Mouse (Mus musculus) limb, embryonic 14.5 days (tissue): ENCODE data around the gene Foxs1. TPM values are rescaled to one million over a fixed set of nuclear protein-coding genes. Genes with fewer than 3 reads are reported as not detected.

Experiments used
- ATAC-seq: fragments of 200-750 bp; cut with Nextera tagmentation; 2 replicates; pipeline ENCODE4 v1.8.0; 2017; ENCODE audit warnings: low read depth, moderate number of reproducible peaks, moderate TSS enrichment; ENCODE audit not compliant: low FRiP score
- DNase-seq: peaks from one replicate; pipeline ENCODE4 v3.0.0-alpha.2; 2015; ENCODE audit warnings: low spot score
- H3K27ac ChIP-seq: fragments of 300-500 bp; sonication (generic); replicated peaks from 2 replicates; pipeline ENCODE4 v1.5.1; 2014; ENCODE audit warnings: low read depth, mild to moderate bottlenecking, low read length, moderate library complexity, mixed read lengths
- H3K27me3 ChIP-seq: fragments of 300-500 bp; sonication (generic); 2 replicates; pipeline ENCODE4 v1.6.1; 2014; ENCODE audit warnings: low read length, mixed read lengths; ENCODE audit not compliant: control insufficient read depth, insufficient read depth
- H3K36me3 ChIP-seq: fragments of 300-500 bp; sonication (generic); 2 replicates; pipeline ENCODE4 v1.6.1; 2014; ENCODE audit warnings: mild to moderate bottlenecking, low read length, moderate library complexity, mixed read lengths; ENCODE audit not compliant: control insufficient read depth, insufficient read depth
- H3K4me1 ChIP-seq: fragments of 300-500 bp; sonication (generic); 2 replicates; pipeline ENCODE4 v1.6.1; 2014; ENCODE audit warnings: antibody characterized with exemption, low read length, mixed read lengths; ENCODE audit not compliant: control insufficient read depth, insufficient read depth
- H3K4me2 ChIP-seq: fragments of 300-500 bp; sonication (generic); replicated peaks from 2 replicates; pipeline ENCODE4 v1.6.1; 2014; ENCODE audit warnings: low read depth, mild to moderate bottlenecking, low read length, moderate library complexity; ENCODE audit not compliant: severe bottlenecking
- H3K4me3 ChIP-seq: fragments of 300-500 bp; sonication (generic); replicated peaks from 2 replicates; pipeline ENCODE4 v1.5.1; 2014; ENCODE audit warnings: low read length
- H3K9ac ChIP-seq: fragments of 300-500 bp; sonication (generic); 2 replicates; pipeline ENCODE4 v1.6.1; 2014; ENCODE audit warnings: mild to moderate bottlenecking, low read depth, low read length, moderate library complexity; ENCODE audit not compliant: severe bottlenecking
- H3K9me3 ChIP-seq: fragments of 300-500 bp; sonication (generic); 2 replicates; pipeline ENCODE4 v1.6.1; 2016; ENCODE audit warnings: low read length; ENCODE audit not compliant: control insufficient read depth
- POLR2A ChIP-seq: fragments of 200-500 bp; IDR thresholded peaks from 2 replicates; pipeline ENCODE4 v1.8.0; 2012; ENCODE audit warnings: inconsistent platforms, mild to moderate bottlenecking, moderate library complexity, borderline replicate concordance; ENCODE audit not compliant: insufficient read depth, insufficient read length; ENCODE audit errors: extremely low read depth
- WGBS: fragments of 180-500 bp; shearing (Covaris S2); extraction: QIAGEN DNeasy Blood & Tissue Kit; methylation state at CpG from one replicate; pipeline ENCODE4 v1.1.7; 2014; 5-methylcytosine and 5-hydroxymethylcytosine counted together
- polyA plus RNA-seq, 2 experiments: library from polyadenylated mRNA; depleted of rRNA in 1 of 2; stranded (reverse) in 1 of 2; unstranded in 1 of 2; fragments of >200 nt; fragmentation: Nextera tagmentation in 1 of 2; extraction: Ambion mirVana in 1 of 2; gene quantifications; 2 replicates each; pipeline versions ENCODE4 v1.2.1 to v1.2.3; 2012 to 2014

The Foxs1 gene
- polyA plus RNA-seq, 2 experiments = 2.2 to 2.9 TPM

DNA sequence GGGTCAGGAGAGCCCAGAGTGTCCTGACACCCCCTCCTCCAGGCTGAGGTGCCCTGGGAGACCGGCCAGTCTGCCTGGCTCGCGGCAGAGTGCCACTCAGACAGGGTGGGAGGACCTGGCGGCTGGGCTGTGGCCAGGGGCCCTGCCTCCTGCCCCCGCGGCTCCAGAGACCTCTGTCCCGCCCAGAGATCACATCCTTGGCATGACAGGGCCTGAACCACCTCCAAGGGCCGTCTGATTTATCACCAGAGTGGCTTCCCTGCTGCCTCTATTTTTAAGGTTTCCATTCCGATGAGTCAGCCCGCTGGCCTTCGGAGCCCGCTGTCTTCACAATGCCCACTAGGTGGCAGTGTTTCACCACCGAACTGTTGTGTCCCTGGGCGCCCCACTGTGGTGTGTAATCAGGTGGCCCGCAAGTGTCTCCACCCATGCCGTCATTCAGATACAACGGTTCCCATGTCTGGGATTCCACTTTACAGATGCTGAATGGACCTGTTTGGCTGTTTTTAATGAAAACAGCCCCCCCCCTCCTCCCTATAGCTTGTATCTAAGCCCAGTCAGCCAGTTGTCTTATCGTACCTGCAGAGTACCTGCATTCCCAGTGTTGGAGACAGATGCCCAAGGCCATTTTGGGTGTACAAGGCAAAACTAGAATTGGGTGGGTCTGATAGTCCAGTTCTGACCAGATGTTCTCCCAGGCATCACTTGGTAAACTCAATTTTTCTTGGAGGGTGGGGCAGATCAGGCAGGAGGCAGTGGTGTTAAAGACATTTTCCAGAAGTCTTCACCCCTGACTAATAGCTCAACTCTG, 18.5 kb downstream of the Foxs1 start:
- peaks cover 29% of the 10 kb centered on the region for H3K27me3 ChIP-seq
- no peaks in the 10 kb centered on the region for H3K36me3 ChIP-seq
- DNase-seq (peak; percentile 85), ATAC-seq (peak; percentile 71)
- H3K9me3 ChIP-seq = no peaks in the 10 kb centered on the region
- H3K9ac ChIP-seq = peak overlapping the region; percentile 25; the same call in 1 of the 2 replicates
- no peak overlapping the region for H3K27ac ChIP-seq
- H3K4me1 ChIP-seq = no peaks in the 10 kb centered on the region
- 3% methylated on average over 13 of the region's 18 CpGs for WGBS
- TF ChIP-seq POLR2A = no peak
- peak overlapping the region; percentile 30; the same call in 1 of the 2 replicates for H3K4me2 ChIP-seq
- H3K4me3 ChIP-seq = peak overlapping the region; percentile 11

GRCm38 (mm10) chr2:152913471-152913870, 19.5 kb downstream of the Foxs1 start:
- no peak for ATAC-seq
- 33% methylated on average over 7 of the region's 7 CpGs for WGBS
- Histone ChIP-seq H3K9ac (no peak overlapping the region), H3K27ac (no peak overlapping the region), H3K27me3 (peaks cover 29% of the 10 kb centered on the region), H3K9me3 (no peaks in the 10 kb centered on the region), H3K4me1 (no peaks in the 10 kb centered on the region), H3K4me3 (no peak overlapping the region), H3K36me3 (no peaks in the 10 kb centered on the region), H3K4me2 (no peak overlapping the region)
- no peak for TF ChIP-seq POLR2A
- no peak for DNase-seq

- no peak overlapping the region for H3K4me3 ChIP-seq
- H3K4me2 ChIP-seq = no peak overlapping the region
- TF ChIP-seq POLR2A = no peak
- ATAC-seq = no peak
- H3K27ac ChIP-seq = no peak overlapping the region
- H3K9ac ChIP-seq = no peak overlapping the region
- H3K9me3 ChIP-seq = no peaks in the 10 kb centered on the region
- peaks cover 29% of the 10 kb centered on the region for H3K27me3 ChIP-seq
- H3K4me1 ChIP-seq = peaks cover 14% of the 10 kb centered on the region
- H3K36me3 ChIP-seq = no peaks in the 10 kb centered on the region
- no peak for DNase-seq
- WGBS = 33% methylated on average over 6 of the region's 6 CpGs
Measured at GRCm38 (mm10) chr2:152911432-152911831, 21.6 kb downstream of the Foxs1 start.

DNA sequence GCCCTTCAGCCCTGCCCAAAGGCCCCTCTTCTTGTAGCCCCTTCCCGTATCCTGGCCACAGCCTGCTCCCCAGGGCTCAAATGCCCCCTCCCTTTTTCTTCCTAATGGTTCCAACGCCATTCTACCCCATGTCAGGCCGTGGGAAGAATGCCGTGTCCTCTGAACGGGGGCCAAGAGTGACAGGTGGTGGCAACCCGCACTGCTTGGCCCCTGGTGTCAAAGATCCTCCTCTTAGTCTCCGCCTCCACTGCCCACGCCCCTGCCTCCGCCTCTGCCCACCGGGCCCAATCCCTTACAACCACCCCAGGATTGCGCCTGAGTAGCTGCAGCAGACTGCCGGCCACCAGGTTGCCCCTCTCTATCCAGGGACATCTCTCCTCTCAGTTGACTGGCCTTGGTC, 22.0 kb downstream of the Foxs1 start, which contains the start of gene Mylk2:
TSS of gene Mylk2 (plus strand) at position 322 of the 400 bp plus-strand sequence.
- H3K9ac ChIP-seq = no peak within 1 kb of the TSS
- no peaks in the 10 kb centered on the region for H3K36me3 ChIP-seq
- 23% methylated on average over 12 of the region's 12 CpGs for WGBS
- H3K4me3 ChIP-seq = no peak within 1 kb of the TSS
- no peak within 1 kb of the TSS for H3K27ac ChIP-seq
- no peaks in the 10 kb centered on the region for H3K9me3 ChIP-seq
- DNase-seq (no peak), ATAC-seq (peak; percentile 45; the same call in 1 of the 2 replicates)
- no peak within 1 kb of the TSS for H3K4me2 ChIP-seq
- H3K27me3 ChIP-seq = peaks cover 29% of the 10 kb centered on the region
- H3K4me1 ChIP-seq = peaks cover 16% of the 10 kb centered on the region
- no peak for TF ChIP-seq POLR2A

- 77% methylated on average over 6 of the region's 6 CpGs for WGBS
- no peak for DNase-seq
- no peak for TF ChIP-seq POLR2A
Measured at GRCm38 (mm10) chr2:152909848-152910247, 23.2 kb downstream of the Foxs1 start.

More at GRCm38 (mm10) chr2:152909848-152910247, 23.2 kb downstream of the Foxs1 start:
- Histone ChIP-seq H3K9ac (no peak overlapping the region), H3K9me3 (no peaks in the 10 kb centered on the region), H3K4me2 (no peak overlapping the region), H3K36me3 (no peaks in the 10 kb centered on the region), H3K4me1 (peaks cover 18% of the 10 kb centered on the region), H3K27me3 (peaks cover 29% of the 10 kb centered on the region), H3K27ac (no peak overlapping the region), H3K4me3 (no peak overlapping the region)
- no peak for ATAC-seq
